Mouse (Mus musculus) limb, embryonic 10.5 days (tissue): ENCODE measurements at regions not wholly inside any gene's neighbourhood (a gene's known extent, or its start where the extent isn't known, plus 50 kb on each side); places are given as distances from the start of the nearest gene placed in this dataset.

Experiments used
- DNase-seq: peaks from one replicate; pipeline ENCODE4 v3.0.0-alpha.2; 2017; ENCODE audit warnings: low spot score
- H3K27ac ChIP-seq: fragments of 300-500 bp; sonication (generic); 2 replicates; pipeline ENCODE4 v1.5.1; 2016; ENCODE audit warnings: mild to moderate bottlenecking
- H3K27me3 ChIP-seq: fragments of 300-500 bp; sonication (generic); 2 replicates; pipeline ENCODE4 v1.6.1; 2016; ENCODE audit warnings: low read depth, mild to moderate bottlenecking; ENCODE audit not compliant: poor library complexity, severe bottlenecking
- H3K36me3 ChIP-seq: fragments of 300-500 bp; sonication (generic); 2 replicates; pipeline ENCODE4 v1.6.1; 2016; ENCODE audit warnings: mild to moderate bottlenecking, moderate library complexity
- H3K4me1 ChIP-seq: fragments of 300-500 bp; sonication (generic); 2 replicates; pipeline ENCODE4 v1.6.1; 2016
- H3K4me3 ChIP-seq: fragments of 300-500 bp; sonication (generic); 2 replicates; pipeline ENCODE4 v1.5.1; 2016; ENCODE audit warnings: mild to moderate bottlenecking, moderate library complexity
- H3K9me3 ChIP-seq: fragments of 300-500 bp; sonication (generic); replicated peaks from 2 replicates; pipeline ENCODE4 v1.6.1; 2016; ENCODE audit warnings: mild to moderate bottlenecking
- WGBS: fragments of 180-500 bp; shearing (Covaris S2); methylation state at CpG from one replicate; pipeline ENCODE4 v1.1.7; 2016; 5-methylcytosine and 5-hydroxymethylcytosine counted together

- H3K27ac ChIP-seq = no peak overlapping the region
- peaks cover 6% of the 10 kb centered on the region; the same call in 1 of the 2 replicates for H3K4me1 ChIP-seq
- H3K9me3 ChIP-seq = no peaks in the 10 kb centered on the region
- DNase-seq = no peak
- no peak overlapping the region for H3K4me3 ChIP-seq
- H3K36me3 ChIP-seq = no peaks in the 10 kb centered on the region
- WGBS = 92% methylated on average over 7 of the region's 7 CpGs
- H3K27me3 ChIP-seq = no peaks in the 10 kb centered on the region
Observed at GRCm38 (mm10) chr11:105538421-105539210, 51.2 kb upstream of the Tanc2 start.

DNA sequence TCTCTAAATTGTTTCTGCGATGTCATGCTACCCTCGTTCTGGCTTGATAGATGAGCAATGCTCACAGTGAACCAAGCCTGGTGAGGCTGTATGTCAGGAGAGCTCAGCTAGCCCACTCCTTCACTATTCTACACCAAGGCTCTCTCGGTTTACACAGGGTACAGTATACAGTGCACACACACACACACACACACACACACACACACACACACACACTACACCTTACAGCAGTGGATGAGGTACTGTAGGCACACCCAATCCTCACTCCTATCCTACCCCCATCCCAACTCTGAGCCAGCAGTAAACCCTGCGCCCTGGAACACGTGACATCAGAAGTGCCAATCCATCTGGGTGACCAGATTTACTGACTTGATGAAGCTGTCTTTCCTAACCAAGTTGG lies 57.2 kb upstream of the Tanc2 start:
- 72% methylated on average over 5 of the region's 5 CpGs for WGBS
- DNase-seq = no peak
- Histone ChIP-seq H3K4me1 (no peaks in the 10 kb centered on the region), H3K27me3 (no peaks in the 10 kb centered on the region), H3K9me3 (no peaks in the 10 kb centered on the region), H3K4me3 (no peak overlapping the region), H3K27ac (no peak overlapping the region), H3K36me3 (no peaks in the 10 kb centered on the region)

DNA sequence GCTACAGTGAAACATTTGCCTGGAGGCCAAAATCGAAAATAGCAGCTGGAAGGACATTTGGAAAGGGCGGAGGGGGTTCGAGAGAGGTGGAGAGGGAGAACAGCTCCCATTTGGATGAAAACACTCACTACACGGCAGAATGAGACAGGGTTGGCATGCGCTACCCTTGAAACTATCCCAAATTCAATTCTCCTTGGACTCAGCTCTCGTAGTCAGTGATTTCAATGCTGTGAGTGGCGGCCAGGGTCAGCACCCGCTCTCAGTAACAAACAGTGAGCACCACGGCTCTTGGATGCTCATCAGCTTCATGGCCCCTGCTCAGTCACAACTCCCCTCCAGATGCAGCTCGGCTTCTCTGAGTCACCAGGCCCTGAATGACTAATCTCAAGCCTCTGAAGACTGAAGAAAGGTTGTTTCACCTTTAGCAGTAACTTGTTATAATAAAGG lies 59.1 kb upstream of the Tanc2 start:
- H3K9me3 ChIP-seq = no peaks in the 10 kb centered on the region
- 85% methylated on average over 10 of the region's 10 CpGs for WGBS
- peaks cover 4% of the 10 kb centered on the region for H3K4me1 ChIP-seq
- H3K4me3 ChIP-seq = no peak overlapping the region
- H3K27me3 ChIP-seq = no peaks in the 10 kb centered on the region
- no peaks in the 10 kb centered on the region for H3K36me3 ChIP-seq
- DNase-seq = no peak
- no peak overlapping the region for H3K27ac ChIP-seq

GRCm38 (mm10) chr11:105526066-105526465 lies 63.7 kb upstream of the Tanc2 start:
- Histone ChIP-seq H3K27ac (no peak overlapping the region; the same call in 1 of the 2 replicates), H3K9me3 (no peaks in the 10 kb centered on the region), H3K36me3 (no peaks in the 10 kb centered on the region), H3K4me1 (peaks cover 15% of the 10 kb centered on the region), H3K27me3 (no peaks in the 10 kb centered on the region), H3K4me3 (no peak overlapping the region)
- no peak for DNase-seq
- WGBS = 85% methylated on average over 4 of the region's 4 CpGs

DNA sequence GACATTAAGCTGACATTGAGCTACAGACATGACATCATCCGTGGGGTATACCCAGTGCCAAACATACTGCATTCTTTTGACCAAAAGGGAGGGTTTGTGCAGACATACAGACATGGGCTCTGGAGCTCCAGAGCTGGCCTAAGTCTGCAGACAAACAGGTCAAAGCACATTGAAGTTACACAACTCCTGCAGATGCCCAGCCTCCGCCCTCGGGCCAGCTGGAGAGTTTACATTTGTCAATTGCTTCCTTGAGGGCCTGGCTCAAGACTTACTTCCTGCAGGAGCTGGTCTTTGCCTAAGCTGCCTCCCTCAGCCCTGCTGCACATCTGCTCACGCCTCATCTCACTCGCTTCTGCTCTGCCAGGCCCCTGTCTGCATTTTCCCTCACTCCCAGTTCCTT lies 64.2 kb upstream of the Tanc2 start:
- Histone ChIP-seq H3K4me3 (no peak overlapping the region), H3K27ac (no peak overlapping the region), H3K27me3 (no peaks in the 10 kb centered on the region), H3K4me1 (peaks cover 15% of the 10 kb centered on the region), H3K36me3 (no peaks in the 10 kb centered on the region), H3K9me3 (no peaks in the 10 kb centered on the region)
- DNase-seq = peak; percentile 38
- WGBS = 24% methylated on average over 5 of the region's 5 CpGs

DNA sequence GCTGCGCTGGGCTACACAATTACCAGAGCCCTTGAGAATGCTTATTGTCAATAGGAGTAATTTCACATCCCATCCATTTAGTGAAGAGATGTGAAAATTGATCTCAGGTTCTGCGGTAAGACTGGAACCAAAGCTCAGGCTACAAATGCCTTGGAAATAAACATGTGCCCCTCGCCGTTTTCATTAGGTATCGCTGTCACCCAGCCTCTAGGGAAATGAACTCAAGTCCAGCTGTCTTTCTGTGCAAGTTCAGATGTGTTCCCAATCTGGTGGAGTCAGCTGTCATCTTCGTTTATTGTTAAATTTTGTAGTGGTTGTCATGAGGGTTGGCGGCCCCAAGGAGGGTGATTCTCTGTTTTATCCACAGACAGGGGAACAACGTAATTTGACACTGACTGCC lies 65.4 kb upstream of the Tanc2 start:
- no peaks in the 10 kb centered on the region for H3K36me3 ChIP-seq
- peaks cover 15% of the 10 kb centered on the region for H3K4me1 ChIP-seq
- H3K9me3 ChIP-seq = no peaks in the 10 kb centered on the region
- DNase-seq = no peak
- no peaks in the 10 kb centered on the region for H3K27me3 ChIP-seq
- no peak overlapping the region for H3K4me3 ChIP-seq
- no peak overlapping the region for H3K27ac ChIP-seq
- WGBS = 63% methylated on average over 8 of the region's 8 CpGs

- Histone ChIP-seq H3K4me3 (no peak overlapping the region), H3K36me3 (no peaks in the 10 kb centered on the region), H3K9me3 (no peaks in the 10 kb centered on the region), H3K27ac (no peak overlapping the region), H3K27me3 (no peaks in the 10 kb centered on the region), H3K4me1 (peaks cover 15% of the 10 kb centered on the region)
- no peak for DNase-seq
- WGBS = 50% methylated on average over 8 of the region's 8 CpGs
Observed at GRCm38 (mm10) chr11:105523765-105524164, 66.0 kb upstream of the Tanc2 start.

DNA sequence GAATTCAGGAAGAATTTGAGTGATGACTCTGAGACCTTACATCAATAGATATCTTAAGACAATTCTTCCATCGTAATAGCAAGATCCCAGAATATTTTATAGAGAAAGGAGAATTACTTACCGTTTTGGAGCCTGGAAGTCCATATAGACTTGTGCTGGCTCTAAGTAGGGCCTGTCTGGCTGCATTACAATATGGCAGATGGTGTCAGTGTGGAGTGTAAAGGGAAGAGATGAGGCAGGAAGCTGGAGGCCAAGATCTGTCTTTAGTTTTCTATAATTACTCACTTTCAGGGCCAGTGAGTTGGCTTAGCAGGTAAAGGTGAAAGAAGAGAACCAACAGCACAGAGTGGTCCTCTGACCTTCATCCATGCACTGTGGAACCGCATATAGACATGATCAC lies 63.9 kb upstream of the March10 start:
- H3K4me1 ChIP-seq = peaks cover 8% of the 10 kb centered on the region
- H3K27ac ChIP-seq = no peak overlapping the region
- no peaks in the 10 kb centered on the region for H3K9me3 ChIP-seq
- H3K27me3 ChIP-seq = no peaks in the 10 kb centered on the region
- no peak for DNase-seq
- WGBS = 88% methylated on average over 3 of the region's 3 CpGs
- no peaks in the 10 kb centered on the region for H3K36me3 ChIP-seq
- H3K4me3 ChIP-seq = no peak overlapping the region

GRCm38 (mm10) chr11:105513275-105513674 lies 56.7 kb upstream of the March10 start:
- Histone ChIP-seq H3K9me3 (no peaks in the 10 kb centered on the region), H3K4me3 (no peak overlapping the region), H3K4me1 (peaks cover 13% of the 10 kb centered on the region), H3K27ac (no peak overlapping the region), H3K36me3 (no peaks in the 10 kb centered on the region), H3K27me3 (no peaks in the 10 kb centered on the region)
- DNase-seq = no peak
- 90% methylated on average over 10 of the region's 10 CpGs for WGBS

- Histone ChIP-seq H3K27ac (no peak overlapping the region; the same call in 1 of the 2 replicates), H3K36me3 (no peaks in the 10 kb centered on the region), H3K9me3 (no peaks in the 10 kb centered on the region), H3K4me3 (no peak overlapping the region), H3K27me3 (no peaks in the 10 kb centered on the region), H3K4me1 (peaks cover 33% of the 10 kb centered on the region)
- 62% methylated on average over 4 of the region's 4 CpGs for WGBS
- no peak for DNase-seq
Observed at GRCm38 (mm10) chr11:105510626-105511025, 54.1 kb upstream of the March10 start.

DNA sequence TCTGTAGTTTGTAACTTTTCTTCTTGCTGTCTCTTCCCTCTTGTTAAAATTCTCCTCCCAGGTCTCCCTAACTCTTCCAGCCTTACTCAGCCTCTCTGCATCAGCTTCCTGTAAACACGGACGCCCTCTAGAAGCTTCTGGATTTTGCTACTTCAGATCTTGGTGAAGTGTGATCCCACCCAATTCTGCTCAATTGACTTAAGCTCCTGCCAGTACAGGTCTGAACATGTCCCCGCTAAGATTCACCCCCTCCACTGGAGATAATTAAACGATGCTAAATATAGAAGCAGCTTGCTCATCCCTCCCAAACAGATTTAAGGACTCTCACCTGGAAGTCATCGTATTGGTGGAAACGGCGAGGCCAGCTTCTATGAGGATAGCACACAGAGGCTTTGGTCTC lies 53.5 kb upstream of the March10 start:
- DNase-seq = no peak
- Histone ChIP-seq H3K4me1 (peaks cover 33% of the 10 kb centered on the region), H3K27me3 (no peaks in the 10 kb centered on the region), H3K36me3 (no peaks in the 10 kb centered on the region), H3K27ac (no peak overlapping the region), H3K9me3 (no peaks in the 10 kb centered on the region), H3K4me3 (no peak overlapping the region)
- 64% methylated on average over 7 of the region's 7 CpGs for WGBS

GRCm38 (mm10) chr11:105508660-105509038 lies 52.1 kb upstream of the March10 start:
- Histone ChIP-seq H3K36me3 (no peaks in the 10 kb centered on the region), H3K9me3 (no peaks in the 10 kb centered on the region), H3K27ac (peak overlapping the region; percentile 34; the same call in 1 of the 2 replicates), H3K27me3 (no peaks in the 10 kb centered on the region), H3K4me3 (no peak overlapping the region), H3K4me1 (peaks cover 33% of the 10 kb centered on the region)
- no peak for DNase-seq
- 82% methylated on average over 7 of the region's 7 CpGs for WGBS

DNA sequence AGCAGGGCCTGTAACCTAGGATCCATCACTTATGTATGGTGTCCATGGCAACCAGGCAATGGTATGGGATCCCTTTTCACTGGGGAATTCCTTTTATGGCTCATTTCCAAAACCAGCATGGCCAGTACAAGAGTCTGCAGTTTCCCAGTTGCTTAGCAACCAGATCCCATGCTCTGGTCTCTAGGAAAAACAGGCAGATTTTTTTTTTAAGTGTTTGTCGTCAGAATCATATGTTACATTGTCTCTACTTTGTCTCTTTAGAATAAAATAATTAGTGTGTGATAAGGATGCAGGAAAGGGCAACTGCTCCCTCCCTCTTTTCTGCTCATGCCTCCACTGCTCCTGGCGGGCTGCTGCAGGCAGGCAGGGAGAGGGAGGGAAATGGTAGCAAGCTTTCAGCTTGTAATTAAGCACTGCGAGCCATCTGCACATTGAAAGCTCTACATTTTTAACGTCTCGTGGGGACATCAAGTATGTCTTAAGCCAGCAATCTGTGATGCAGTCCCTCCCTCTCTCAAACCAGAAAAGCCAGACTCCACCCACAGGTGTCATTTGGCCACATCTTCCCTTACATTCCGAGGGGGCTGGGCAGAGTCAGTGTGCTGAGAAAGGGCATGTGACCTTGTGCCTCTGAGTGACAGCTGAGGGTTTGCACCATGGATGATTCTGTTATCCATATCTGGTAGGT lies 51.6 kb upstream of the March10 start:
- H3K27ac ChIP-seq = peak overlapping the region; percentile 34; the same call in 1 of the 2 replicates
- no peaks in the 10 kb centered on the region for H3K27me3 ChIP-seq
- 12% methylated on average over 6 of the region's 6 CpGs for WGBS
- H3K36me3 ChIP-seq = no peaks in the 10 kb centered on the region
- H3K4me1 ChIP-seq = peaks cover 33% of the 10 kb centered on the region
- DNase-seq = no peak
- H3K4me3 ChIP-seq = peak overlapping the region; percentile 18; the same call in 1 of the 2 replicates
- H3K9me3 ChIP-seq = no peaks in the 10 kb centered on the region
